Mouse (Mus musculus): ENCODE measurements around the gene 4930556J24Rik. TPM values are rescaled to one million over a fixed set of nuclear protein-coding genes. Genes with fewer than 3 reads are reported as not detected.
A peak's percentile ranks its signal among the peaks of the same experiment; 100 is the strongest.

Gene 4930556J24Rik
- polyA plus RNA-seq, 2 experiments: not detected

GRCm38 (mm10) chr11:4005220-4005805 lies 28.7 kb upstream of the 4930556J24Rik start:
- Histone ChIP-seq H3K9me3 (ENCODE audit: control insufficient read depth, low read length) (no peaks in the 10 kb centered on the region), H3K4me3 (replicated peaks; ENCODE audit: low read length) (no peak overlapping the region), H3K27ac (replicated peaks; ENCODE audit: low read depth, low read length) (no peak overlapping the region), H3K4me2 (replicated peaks; ENCODE audit: low read depth, low read length, severe bottlenecking) (no peak overlapping the region), H3K4me1 (ENCODE audit: control insufficient read depth, insufficient read depth, low read length) (no peaks in the 10 kb centered on the region), H3K27me3 (ENCODE audit: control insufficient read depth, insufficient read depth, low read length) (no peaks in the 10 kb centered on the region), H3K9ac (ENCODE audit: low read depth, low read length, severe bottlenecking) (no peak overlapping the region), H3K36me3 (ENCODE audit: control insufficient read depth, insufficient read depth, low read length) (no peaks in the 10 kb centered on the region)
- ATAC-seq (ENCODE audit: low FRiP score, low read depth) (no peak), DNase-seq (ENCODE audit: low spot score) (no peak)
- 73% methylated on average over 5 of the region's 5 CpGs for WGBS
- no peak for TF ChIP-seq POLR2A (IDR thresholded peaks at IDR 0.05; ENCODE audit: borderline replicate concordance, extremely low read depth, insufficient read depth, insufficient read length)

GRCm38 (mm10) chr11:4001603-4002002 lies 25.0 kb upstream of the 4930556J24Rik start:
- ATAC-seq (ENCODE audit: low FRiP score, low read depth) (no peak), DNase-seq (ENCODE audit: low spot score) (peak; percentile 51)
- no peak overlapping the region for H3K4me2 ChIP-seq (replicated peaks; ENCODE audit: low read depth, low read length, severe bottlenecking)
- H3K9me3 ChIP-seq (ENCODE audit: control insufficient read depth, low read length): no peaks in the 10 kb centered on the region
- peaks cover 21% of the 10 kb centered on the region for H3K27me3 ChIP-seq (ENCODE audit: control insufficient read depth, insufficient read depth, low read length)
- no peaks in the 10 kb centered on the region for H3K36me3 ChIP-seq (ENCODE audit: control insufficient read depth, insufficient read depth, low read length)
- H3K4me3 ChIP-seq (replicated peaks; ENCODE audit: low read length): no peak overlapping the region
- no peak for TF ChIP-seq POLR2A (IDR thresholded peaks at IDR 0.05; ENCODE audit: borderline replicate concordance, extremely low read depth, insufficient read depth, insufficient read length)
- H3K27ac ChIP-seq (replicated peaks; ENCODE audit: low read depth, low read length): no peak overlapping the region
- H3K9ac ChIP-seq (ENCODE audit: low read depth, low read length, severe bottlenecking): no peak overlapping the region
- H3K4me1 ChIP-seq (ENCODE audit: control insufficient read depth, insufficient read depth, low read length): peaks cover 15% of the 10 kb centered on the region
- WGBS: 10% methylated on average over 5 of the region's 5 CpGs

GRCm38 (mm10) chr11:3999547-3999946 lies 23.0 kb upstream of the 4930556J24Rik start:
- TF ChIP-seq POLR2A (IDR thresholded peaks at IDR 0.05; ENCODE audit: borderline replicate concordance, extremely low read depth, insufficient read depth, insufficient read length): no peak
- no peaks in the 10 kb centered on the region for H3K36me3 ChIP-seq (ENCODE audit: control insufficient read depth, insufficient read depth, low read length)
- no peak overlapping the region for H3K9ac ChIP-seq (ENCODE audit: low read depth, low read length, severe bottlenecking)
- peaks cover 15% of the 10 kb centered on the region for H3K4me1 ChIP-seq (ENCODE audit: control insufficient read depth, insufficient read depth, low read length)
- WGBS: 10% methylated on average over 5 of the region's 5 CpGs
- H3K27me3 ChIP-seq (ENCODE audit: control insufficient read depth, insufficient read depth, low read length): peaks cover 21% of the 10 kb centered on the region
- H3K27ac ChIP-seq (replicated peaks; ENCODE audit: low read depth, low read length): no peak overlapping the region
- DNase-seq (ENCODE audit: low spot score): peak; percentile 57
- no peak overlapping the region for H3K4me3 ChIP-seq (replicated peaks; ENCODE audit: low read length)
- ATAC-seq (ENCODE audit: low FRiP score, low read depth): peak; percentile 84
- H3K4me2 ChIP-seq (replicated peaks; ENCODE audit: low read depth, low read length, severe bottlenecking): no peak overlapping the region
- no peaks in the 10 kb centered on the region for H3K9me3 ChIP-seq (ENCODE audit: control insufficient read depth, low read length)

GRCm38 (mm10) chr11:3997978-3998720 lies 21.6 kb upstream of the 4930556J24Rik start:
- H3K9ac ChIP-seq (ENCODE audit: low read depth, low read length, severe bottlenecking): peak overlapping the region; percentile 28; the same call in 1 of the 2 replicates
- 4% methylated on average over 66 of the region's 66 CpGs for WGBS
- peak overlapping the region; percentile 64 for H3K4me2 ChIP-seq (replicated peaks; ENCODE audit: low read depth, low read length, severe bottlenecking)
- no peaks in the 10 kb centered on the region for H3K9me3 ChIP-seq (ENCODE audit: control insufficient read depth, low read length)
- H3K36me3 ChIP-seq (ENCODE audit: control insufficient read depth, insufficient read depth, low read length): no peaks in the 10 kb centered on the region
- peaks cover 21% of the 10 kb centered on the region for H3K27me3 ChIP-seq (ENCODE audit: control insufficient read depth, insufficient read depth, low read length)
- H3K4me3 ChIP-seq (replicated peaks; ENCODE audit: low read length): peak overlapping the region; percentile 34
- 0 out of 2 replicates have a peak, but pooled peaks have one; percentile 39 for ATAC-seq (ENCODE audit: low FRiP score, low read depth)
- TF ChIP-seq POLR2A (IDR thresholded peaks at IDR 0.05; ENCODE audit: borderline replicate concordance, extremely low read depth, insufficient read depth, insufficient read length): no peak
- no peak for DNase-seq (ENCODE audit: low spot score)
- no peak overlapping the region for H3K27ac ChIP-seq (replicated peaks; ENCODE audit: low read depth, low read length)
- peaks cover 15% of the 10 kb centered on the region for H3K4me1 ChIP-seq (ENCODE audit: control insufficient read depth, insufficient read depth, low read length)

GRCm38 (mm10) chr11:3996840-3997239 lies 20.3 kb upstream of the 4930556J24Rik start:
- 85% methylated on average over 3 of the region's 3 CpGs for WGBS
- no peak overlapping the region for H3K4me3 ChIP-seq (replicated peaks; ENCODE audit: low read length)
- no peak for ATAC-seq (ENCODE audit: low FRiP score, low read depth)
- no peak for DNase-seq (ENCODE audit: low spot score)
- H3K36me3 ChIP-seq (ENCODE audit: control insufficient read depth, insufficient read depth, low read length): no peaks in the 10 kb centered on the region
- peaks cover 21% of the 10 kb centered on the region for H3K27me3 ChIP-seq (ENCODE audit: control insufficient read depth, insufficient read depth, low read length)
- no peaks in the 10 kb centered on the region for H3K9me3 ChIP-seq (ENCODE audit: control insufficient read depth, low read length)
- no peak overlapping the region for H3K9ac ChIP-seq (ENCODE audit: low read depth, low read length, severe bottlenecking)
- no peak overlapping the region for H3K27ac ChIP-seq (replicated peaks; ENCODE audit: low read depth, low read length)
- no peak overlapping the region for H3K4me2 ChIP-seq (replicated peaks; ENCODE audit: low read depth, low read length, severe bottlenecking)
- no peak for TF ChIP-seq POLR2A (IDR thresholded peaks at IDR 0.05; ENCODE audit: borderline replicate concordance, extremely low read depth, insufficient read depth, insufficient read length)
- H3K4me1 ChIP-seq (ENCODE audit: control insufficient read depth, insufficient read depth, low read length): peaks cover 15% of the 10 kb centered on the region
